Mouse (Mus musculus) thymus, postnatal 25 days (tissue): ENCODE data around the gene Rps21.
A peak's percentile ranks its signal among the peaks of the same experiment; 100 is the strongest.

Experiments
- DNase-seq: peaks from one replicate; pipeline ENCODE4 v3.0.0; 2022

Rps21 gene

DNA sequence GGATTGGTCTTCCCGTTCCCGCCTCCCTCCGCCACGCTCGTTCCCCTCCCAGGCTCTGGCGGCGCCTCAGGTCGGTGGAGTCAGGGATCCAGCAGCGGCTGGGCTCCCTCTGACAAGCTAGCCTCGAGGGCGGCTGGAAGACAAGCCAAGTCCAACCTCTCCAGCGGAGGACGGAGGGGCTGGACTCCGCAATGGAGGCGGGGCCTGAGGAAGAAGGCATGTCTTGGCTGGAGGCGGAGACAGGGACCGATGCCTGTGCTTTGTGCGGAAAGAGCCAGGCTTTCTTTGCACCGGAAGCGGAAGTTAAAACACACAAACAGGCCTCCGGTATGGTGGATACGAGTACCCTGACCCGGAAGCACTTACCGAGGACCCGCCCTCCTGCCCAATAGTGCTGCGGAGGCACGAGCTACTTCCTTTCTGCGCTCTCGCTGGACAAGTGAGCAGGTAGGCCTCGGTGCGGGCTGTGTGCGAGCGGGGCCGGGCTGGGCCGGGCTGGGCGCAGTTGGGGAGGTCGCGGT, at the start of gene Rps21:
Gene Rps21 (plus strand): TSS at position 377 of the 521 bp plus-strand sequence.
- DNase-seq: peak; percentile 96

DNA sequence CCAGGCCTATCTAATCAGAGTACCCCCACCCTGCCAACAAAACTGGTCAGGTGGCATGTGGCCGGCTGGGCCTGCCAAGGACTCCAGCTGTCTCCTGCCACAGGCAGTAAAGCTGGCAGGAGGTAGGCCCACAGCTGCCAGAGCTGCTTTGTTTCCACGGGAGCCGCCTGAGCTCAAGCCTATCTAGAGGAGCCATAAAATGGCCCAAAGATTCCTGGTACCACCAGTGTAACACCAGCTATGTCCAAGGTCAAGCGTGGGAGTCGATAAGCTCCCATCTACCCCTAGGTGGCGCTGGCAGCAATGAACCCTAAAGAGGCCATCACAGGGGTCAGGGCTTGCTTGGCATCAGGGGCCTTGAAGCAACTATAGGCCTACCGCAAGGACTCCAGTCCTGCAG, 49.3 kb upstream of the Rps21 start:
- peak; percentile 21 for DNase-seq

DNA sequence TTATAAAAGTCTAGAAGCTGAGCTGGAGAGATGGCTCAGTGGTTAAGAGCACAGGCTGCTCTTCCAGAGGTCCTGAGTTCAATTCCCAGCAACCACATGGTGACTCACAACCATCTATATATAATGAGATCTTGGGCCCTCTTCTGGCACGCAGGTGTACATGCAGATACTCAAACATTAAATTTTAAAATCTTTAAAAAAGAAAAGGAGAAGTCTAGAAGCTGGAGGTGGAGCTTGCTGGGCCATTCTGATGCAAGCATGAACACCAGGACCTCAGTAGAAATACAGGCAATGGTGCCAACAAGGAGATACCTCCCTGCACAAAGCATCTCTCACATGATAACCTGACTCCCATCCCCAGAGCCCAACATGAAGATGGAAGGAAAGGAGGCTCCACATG, 48.2 kb upstream of the Rps21 start:
- DNase-seq: no peak

DNA sequence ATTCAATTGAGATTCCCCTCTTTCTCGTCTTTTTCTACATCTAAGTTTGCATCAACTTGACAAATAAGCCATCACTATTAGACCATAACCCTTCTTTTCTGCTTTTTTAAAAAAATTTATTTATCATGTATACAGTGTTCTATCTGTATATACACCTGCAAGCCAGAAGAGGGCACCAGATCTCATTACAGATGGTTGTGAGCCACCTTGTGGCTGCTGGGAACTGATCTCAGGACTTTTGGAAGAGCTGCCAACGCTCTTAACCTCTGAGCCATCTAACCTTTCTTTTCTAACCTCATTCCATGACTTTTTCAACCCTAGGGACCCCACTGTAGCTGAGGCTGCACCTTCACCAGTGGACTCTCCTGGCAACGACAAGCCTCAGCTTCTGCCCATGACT, 44.9 kb upstream of the Rps21 start:
- no peak for DNase-seq

DNA sequence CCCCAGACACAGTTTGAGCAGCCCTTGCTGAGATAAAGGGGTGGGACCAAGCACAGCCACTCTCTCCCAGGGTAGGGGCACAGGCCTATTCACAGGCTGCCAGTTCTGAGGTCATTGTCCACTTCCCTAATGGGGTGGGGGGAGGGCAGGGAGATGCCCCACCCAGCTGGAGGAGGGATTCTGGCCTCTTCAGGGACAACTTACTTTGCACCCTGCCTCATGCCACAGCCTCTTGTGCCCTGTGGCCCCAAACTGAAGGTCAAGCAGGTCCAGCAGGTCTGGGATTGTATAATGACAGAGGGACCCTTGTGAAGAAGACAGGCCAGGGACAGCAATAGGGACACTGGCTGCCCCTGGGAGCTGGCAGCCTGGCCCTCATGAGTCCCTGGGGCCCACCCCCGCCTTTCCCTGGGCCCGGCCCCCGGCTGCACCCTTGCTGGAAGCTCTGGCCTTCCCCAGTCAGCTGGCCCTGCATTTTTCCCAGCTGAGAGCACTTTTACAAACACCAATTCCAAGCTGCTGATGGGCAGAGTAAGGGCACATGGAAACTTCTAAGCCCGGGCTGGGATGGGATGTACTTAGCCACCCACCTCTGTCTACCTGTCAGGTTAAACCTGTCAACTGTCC, 42.7 kb upstream of the Rps21 start:
- DNase-seq: no peak

DNA sequence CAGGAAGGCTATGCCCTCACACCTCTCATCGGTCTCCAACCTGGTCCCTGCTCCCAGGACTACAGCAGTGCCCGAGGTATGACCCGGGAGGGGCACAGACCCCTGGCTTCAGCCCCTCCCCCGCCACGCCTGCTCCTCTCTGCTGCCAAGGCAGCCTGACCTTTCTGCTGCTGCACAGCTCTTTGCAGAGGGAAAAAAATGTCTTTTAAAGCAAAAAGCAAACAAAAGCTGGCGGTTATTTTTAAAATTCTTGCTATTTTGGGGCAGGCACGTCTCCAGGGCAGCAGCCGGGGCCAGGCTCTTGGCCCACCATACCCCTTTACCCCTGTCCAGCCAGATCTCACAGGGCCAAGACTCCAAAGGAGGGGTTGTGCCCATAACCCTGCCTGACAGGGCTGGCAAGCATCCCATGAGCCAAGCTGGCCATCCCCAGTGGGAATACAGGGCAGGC, 42.1 kb upstream of the Rps21 start:
- DNase-seq: no peak

DNA sequence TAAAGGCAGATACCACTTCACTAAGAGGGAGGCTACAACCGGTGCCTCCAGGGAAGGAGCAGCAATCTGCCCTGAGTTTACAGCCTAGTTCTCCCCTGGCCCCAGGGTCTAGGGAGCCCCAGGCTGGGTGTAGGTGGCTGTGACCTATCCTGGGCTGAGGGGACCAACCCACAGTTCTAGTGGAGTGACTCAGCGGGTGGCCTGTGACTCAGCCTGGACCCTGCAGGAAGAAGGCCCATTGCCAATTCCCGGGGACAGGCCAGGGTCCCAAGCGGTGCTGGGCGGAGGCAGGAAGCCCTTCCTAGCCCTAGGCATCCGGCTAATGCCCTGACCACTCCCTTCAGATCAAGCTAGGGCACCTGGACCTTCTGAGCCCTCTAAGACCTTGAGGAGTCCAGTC, 41.2 kb upstream of the Rps21 start:
- DNase-seq: no peak

DNA sequence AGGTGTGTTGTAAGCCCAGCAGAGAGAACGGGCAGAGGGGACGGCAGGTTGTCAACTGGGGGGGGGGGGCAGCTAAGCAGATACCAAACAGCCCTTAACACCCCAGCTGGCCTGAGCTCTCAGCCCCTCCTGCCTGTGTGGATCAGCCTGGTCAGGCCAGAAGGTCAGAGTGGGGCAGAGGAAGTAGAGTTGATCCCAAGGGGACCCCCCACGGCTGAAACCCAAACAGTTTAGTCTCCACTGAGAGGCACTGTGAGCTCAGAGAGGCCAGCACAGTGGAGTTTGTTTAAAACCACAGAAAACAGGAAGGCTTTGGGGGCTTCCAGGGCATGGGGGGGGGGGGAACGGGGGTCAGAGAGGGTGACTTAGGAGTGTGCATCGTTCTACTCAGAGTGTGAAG, 40.3 kb upstream of the Rps21 start:
- no peak for DNase-seq

DNA sequence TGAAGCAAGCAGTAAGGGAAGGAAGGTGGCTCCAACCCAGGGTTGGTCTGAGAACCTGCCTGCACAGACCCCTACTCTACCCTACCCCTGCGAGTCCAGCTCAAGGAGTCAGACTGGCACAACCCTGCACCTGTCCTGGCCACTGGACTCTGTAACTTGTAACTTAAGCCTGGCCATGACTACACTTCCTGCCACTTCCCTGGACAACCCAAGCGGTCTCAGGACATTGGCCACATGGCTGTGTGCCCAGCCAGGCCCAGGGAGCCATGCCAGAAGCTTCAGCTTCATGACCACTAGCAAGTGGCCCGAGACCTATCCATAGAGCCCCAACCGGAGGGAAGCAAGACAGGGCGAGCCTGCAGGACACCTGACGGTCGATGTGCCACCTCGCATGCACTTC, 39.6 kb upstream of the Rps21 start:
- DNase-seq: no peak

DNA sequence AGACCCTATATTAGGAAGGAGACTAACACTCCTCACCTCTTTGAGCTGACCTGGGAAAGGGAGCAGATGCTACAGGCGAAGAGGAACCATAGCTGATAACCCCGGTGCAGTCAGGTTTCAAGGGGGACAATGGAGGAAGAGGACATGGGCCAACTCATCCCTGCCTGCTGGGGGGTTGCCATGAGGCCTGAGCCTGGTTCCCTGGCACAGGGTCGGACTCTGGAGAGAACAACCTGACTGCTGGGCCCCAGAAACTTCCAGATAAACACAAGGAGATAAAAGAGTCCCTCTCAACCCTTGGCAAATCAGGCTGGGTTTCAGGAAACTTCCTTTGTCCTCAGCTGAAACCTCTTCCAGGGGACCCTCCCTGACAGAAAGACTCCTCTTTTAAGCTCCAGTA, 38.9 kb upstream of the Rps21 start:
- DNase-seq: no peak

DNA sequence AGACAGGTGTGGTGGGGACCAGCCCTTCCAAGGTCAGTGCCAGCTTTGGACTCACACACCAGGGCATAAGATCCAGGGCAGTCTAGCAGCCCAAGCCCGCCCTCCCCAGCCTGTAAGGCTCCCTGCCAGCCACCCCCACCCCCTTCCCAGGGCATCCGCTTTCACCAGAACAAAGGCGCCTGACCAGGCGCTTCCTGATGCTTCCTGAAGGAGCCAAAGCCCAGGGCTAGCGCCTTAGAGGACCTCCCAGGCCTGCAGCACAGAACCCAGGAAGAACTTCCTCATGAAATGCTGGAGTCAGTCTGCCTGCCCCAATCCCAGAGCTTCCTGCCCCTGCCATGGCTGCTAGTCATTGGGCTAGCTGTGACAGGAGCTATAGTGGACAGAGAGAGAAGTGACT, 38.5 kb upstream of the Rps21 start:
- no peak for DNase-seq

DNA sequence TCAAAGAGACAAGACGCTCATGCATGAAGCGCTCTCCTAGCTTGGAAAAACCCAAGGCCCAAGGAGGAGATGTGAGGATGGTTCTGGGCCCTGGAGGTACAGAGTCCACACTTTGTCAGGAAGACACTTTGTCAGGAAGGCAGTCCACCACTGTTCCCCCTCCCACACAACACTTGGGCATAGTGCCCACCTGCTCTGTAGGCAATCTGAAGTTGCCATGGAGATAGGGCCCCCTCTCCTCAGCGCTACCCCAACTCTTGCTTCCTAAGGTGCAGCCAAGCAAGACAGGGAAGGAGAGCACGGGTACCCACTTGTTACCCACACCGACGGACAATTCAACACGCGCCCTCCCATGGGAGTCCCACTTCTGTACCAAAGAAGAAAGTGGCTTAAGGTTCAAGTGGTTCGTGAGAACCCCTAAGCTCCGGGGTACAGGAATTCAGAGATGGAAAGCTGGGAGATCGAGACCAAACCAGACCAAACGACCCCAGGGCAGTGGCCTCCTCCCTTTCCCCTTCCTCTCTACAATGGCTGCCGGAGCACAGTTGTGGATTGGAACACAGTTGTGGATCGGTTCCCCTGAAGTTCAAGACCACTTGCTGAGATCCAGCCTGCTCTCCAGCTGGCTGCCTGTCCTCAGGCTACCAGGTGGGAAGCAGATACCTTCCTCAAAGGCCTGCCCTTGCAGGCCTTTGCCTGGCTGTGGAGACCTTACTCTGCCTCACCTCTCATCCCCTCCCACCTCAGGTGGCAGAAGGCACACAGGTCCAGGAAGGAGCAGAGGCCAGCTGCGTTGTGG, 37.8 kb upstream of the Rps21 start:
- DNase-seq: no peak

DNA sequence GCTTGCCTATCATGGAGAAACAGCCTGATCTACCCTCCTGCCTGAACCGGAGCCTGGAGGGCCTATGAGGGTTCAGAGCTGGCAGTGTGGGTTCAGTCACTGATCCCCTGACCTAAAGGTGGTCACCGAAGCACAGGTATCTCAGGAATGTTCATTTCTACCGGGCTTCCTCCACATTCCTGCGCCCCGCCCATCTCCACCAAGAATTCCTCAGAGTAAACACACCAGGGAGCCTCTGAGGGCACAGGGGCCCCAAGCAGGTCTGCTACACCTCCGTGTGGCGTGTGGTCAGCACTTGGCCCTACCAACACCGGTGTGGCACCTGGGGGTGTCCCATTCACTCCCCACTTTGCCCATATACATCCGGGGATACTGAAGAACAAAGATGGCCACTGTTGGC, 37.0 kb upstream of the Rps21 start:
- DNase-seq: no peak

DNA sequence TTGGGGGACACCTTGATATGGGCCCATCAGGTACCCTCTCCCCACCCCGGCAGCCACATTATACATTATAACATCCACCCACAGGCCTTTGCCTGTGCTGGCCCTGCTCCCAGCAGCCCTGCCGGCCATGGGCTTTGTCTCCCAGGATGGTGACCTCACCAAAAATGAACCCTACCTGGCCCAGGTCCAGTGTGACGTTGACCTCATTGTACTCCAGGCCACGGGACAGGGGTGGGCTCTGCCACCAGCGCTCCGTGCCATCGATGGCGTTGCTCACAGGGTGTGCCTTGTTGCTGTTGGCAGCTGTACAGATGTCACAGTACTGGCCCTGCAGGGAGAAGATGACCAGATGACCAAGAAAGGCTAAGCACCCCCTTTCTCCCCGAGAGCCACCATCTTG, 36.1 kb upstream of the Rps21 start:
- DNase-seq: no peak

DNA sequence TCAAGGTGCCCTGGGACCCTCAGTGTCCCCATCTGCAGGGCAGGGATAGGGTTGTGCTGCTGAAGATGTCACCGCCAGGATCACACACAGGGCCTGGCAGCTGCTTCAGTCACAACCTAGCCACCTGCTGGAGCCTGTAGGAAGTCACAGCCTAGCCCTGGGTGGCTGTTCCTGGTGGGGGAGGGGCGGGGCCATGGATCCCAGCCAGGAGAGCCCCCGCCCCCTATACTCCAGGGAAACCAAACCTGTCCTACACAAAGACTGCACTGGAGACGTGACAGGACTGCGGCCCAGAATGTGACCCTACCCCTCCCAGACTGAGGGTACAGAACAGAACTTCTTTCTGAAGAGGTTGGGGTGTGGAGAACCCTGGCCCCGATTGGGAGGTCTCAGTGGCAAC, 34.9 kb upstream of the Rps21 start:
- no peak for DNase-seq

DNA sequence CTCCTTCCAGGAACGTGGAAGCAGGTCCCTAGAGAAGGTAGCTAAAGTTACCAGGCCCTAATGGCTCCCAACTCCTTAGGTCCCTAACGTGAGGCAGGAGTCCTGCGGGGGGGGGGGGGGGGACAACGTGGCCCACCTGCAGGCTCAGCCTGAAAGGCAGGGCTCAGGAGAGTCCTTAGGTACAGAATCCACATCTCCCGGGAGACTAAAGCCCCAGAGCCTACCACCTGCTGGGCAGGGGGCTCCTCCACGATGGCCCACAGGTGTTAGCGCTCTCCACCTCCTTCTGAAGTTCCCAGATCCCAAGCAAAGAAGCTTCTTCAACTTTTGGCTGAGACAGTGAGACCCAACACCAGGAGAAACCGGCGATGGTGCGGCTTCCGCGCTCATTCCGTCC, 32.5 kb upstream of the Rps21 start:
- DNase-seq: no peak

DNA sequence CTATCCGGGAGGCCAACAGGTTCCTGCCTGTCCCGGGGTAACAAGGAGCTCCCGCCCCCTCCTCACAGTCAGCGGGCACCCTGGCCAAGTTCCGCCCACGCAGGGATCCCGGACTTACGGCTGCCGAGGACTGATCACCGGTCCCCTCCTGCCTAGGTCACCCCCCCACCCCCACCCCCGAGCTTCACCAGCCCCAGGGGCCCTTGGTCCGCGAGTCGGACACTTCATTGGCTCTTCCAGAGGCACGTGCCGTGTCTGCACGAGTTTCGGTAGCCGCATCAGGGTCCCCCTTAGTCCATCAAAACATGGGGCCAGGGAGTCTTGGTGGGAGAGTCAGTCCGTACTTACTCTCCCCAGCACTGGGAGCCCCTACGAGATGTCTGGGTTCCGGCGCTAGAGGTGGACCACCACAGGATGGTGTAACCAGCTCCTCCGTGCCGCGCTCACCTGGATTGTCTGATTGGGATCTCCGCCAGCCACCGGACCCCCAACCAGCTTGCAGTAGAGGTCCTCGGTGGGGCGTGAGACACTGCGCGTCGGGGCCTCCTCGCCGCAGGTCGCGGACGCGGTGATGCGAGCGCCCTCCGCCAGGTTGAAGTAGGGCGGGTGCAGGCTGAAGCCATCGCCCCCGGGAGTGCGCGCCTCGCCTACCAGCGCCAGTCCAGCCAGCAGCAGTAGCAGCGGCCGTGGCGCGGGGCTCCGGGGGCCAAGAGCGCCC, 32.0 kb upstream of the Rps21 start:
- no peak for DNase-seq

DNA sequence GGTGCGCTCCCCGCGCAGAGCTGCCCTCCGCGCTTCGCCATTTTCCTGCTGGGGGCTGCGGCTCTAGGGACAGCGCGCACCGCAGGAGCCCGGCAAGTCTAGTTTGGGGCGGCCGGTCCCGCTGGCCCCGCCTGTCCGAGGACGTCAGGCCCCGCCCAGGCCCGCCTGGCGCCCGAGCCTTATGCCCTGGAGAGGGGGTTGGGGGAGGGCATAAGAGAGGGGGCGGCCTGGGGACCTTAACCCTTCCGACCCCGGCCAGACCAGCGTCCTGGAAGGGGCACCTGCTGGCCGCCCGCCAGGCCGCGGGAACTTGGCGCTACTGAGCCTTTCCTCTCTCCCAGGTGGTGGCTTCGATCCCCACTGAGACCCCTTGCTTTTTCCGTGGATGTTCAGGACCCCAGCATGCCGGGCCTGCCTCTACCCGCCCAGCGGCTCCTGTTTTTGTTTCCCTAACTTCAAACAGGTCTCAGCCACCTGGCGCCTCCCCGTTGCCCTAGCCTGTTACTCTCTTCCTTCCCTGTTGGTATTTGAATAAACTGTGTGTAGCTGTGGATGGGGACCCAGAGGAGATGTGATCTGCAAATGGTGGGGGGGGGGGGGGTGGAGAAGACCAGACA, 31.3 kb upstream of the Rps21 start, which contains the start of gene Lama5:
Gene Lama5 (minus strand): TSS at position 98 of the 617 bp plus-strand sequence.
- no peak for DNase-seq

DNA sequence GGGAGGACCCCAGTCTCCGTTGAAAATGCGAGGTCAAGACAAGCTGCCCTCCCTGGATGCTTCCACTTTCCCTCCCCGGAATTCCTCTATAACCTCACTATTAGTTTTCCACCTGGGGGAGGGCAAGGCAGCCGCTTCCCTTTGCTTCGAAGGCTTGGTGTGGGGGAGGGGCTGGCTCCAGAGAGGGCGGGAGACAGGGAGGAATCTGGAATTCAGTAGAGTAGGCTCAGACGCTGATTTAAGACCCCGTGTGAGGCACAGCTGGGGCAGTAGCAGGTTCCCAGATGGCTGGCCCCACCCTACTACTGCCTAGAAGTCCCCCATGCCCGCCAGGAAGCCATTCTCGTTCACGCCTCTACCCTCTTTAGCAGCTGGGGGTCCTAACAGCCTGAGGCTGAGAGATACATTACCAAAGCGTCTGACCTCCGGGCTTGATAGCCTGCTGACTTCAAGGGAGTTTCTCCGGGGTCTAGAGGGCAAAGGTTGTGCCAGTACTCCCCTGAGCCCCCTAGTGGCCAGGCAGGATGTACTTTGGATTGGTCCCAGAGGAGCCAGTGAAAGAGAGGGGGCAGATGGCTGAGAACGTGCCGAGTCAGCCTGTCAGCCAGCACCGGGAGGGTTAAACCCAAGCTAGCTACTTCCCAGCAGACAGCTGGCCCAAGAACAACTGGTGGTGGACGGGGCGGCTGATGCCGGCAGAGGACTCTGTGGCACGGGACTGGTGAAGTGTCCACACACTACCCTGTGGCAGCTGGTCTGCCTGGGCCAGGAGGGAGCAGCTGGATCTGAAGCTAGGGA, 29.7 kb upstream of the Rps21 start:
- DNase-seq: peak; percentile 50

DNA sequence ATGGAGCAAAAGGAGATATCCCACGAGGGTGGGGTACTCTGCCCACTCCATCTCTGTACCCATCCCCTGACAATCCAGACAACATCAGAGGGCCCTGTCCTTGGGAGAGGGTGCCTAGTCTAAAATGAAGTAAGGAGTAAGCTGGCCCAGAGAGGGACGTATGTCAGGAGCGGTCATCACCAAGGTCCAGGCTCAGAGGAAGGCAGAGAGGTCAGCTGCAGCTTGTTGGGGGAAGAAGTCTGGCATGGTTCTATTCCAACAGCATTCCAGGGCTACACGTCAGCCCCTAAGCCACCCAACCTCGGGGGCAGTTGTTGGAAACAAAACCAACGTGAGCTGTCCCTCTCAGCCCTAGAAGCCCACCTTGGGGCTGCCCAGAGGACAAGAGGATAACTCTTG, 29.1 kb upstream of the Rps21 start:
- no peak for DNase-seq

DNA sequence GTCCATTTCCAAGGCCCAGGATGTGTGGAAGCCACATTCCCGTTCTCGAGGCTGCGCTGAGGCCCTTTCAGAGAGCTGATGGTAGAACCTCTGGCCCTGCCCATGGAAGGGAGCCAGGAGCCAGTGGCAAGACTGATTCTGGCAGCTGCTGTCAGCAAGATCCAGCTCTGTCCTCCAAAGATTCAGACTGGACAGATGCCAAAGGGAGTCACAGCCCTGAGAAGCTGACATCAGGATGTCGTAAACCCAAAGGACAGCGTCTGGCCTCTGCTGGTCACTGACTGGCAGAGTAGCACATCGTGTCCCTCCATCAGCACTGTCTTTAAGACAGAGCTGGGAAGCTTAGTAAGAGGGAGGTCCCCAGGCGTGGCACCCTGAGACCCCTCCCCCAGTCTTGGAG, 28.6 kb upstream of the Rps21 start:
- DNase-seq: no peak

DNA sequence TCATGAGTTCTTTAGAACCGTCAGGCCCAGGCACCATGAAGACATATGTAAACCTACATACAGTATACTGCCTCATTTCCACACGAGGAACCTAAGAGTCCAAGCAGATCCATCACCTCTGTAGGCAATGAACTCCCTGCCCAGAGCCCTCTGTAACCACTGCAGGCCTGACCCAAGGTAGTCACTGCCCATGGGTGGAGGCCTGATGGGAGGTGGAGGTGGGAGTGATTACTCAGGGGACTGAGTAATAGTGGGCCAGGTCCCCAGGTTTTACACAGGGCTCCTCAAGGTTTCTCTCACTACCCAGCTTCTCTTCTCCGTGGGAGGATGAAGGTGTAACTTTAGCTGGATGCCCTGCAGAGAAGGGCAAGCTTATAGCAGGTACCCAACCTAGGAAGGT, 28.0 kb upstream of the Rps21 start:
- no peak for DNase-seq
